In genomic region chr17:52479327-52480086, GRCm38 (mm10) we compare ENCODE assay signal across 18 mouse cellular contexts.
DNase-seq lines count a peak whose midpoint lies in the region; ATAC-seq and TF ChIP-seq lines count a peak whose summit lies in the region.
"Had no signal": no experiment of that assay in that cellular context is flagged by ENCODE, and none has a peak within 500 bp of the region (broad histone marks: within the 10 kb centered on the region; RNA-seq: fewer than 3 reads in every experiment).

No protein-coding gene starts in this region.

- H3K9me3 ChIP-seq in forebrain, embryonic 12.5 days, result no peaks in the 10 kb centered on the region
- no peaks in the 10 kb centered on the region for H3K9me3 ChIP-seq in forebrain, embryonic 15.5 days
- H3K9me3 ChIP-seq in hindbrain, embryonic 12.5 days (replicated peaks), result no peaks in the 10 kb centered on the region
- no peaks in the 10 kb centered on the region for H3K9me3 ChIP-seq in midbrain, embryonic 15.5 days
- H3K9me3 ChIP-seq: embryonic facial prominence, embryonic 15.5 days; stomach, embryonic 15.5 days had no signal

- ATAC-seq in forebrain, embryonic 12.5 days (ENCODE audit: low FRiP score), result peak; percentile 61
- ATAC-seq in forebrain, embryonic 15.5 days (replicated peaks), result no peak
- peak; percentile 46; the same call in 1 of the 2 replicates for ATAC-seq in hindbrain, embryonic 12.5 days (ENCODE audit: low FRiP score)
- peak; percentile 60 for ATAC-seq in midbrain, embryonic 15.5 days (replicated peaks)
- ATAC-seq: intestine, postnatal 0 days; liver, postnatal 0 days had no signal

- H3K36me3 ChIP-seq in forebrain, embryonic 12.5 days (replicated peaks), result no peaks in the 10 kb centered on the region
- no peaks in the 10 kb centered on the region for H3K36me3 ChIP-seq in forebrain, embryonic 15.5 days
- H3K36me3 ChIP-seq in hindbrain, embryonic 12.5 days, result no peaks in the 10 kb centered on the region
- H3K36me3 ChIP-seq in midbrain, embryonic 15.5 days (replicated peaks), result no peaks in the 10 kb centered on the region
- H3K36me3 ChIP-seq: embryonic facial prominence, embryonic 15.5 days; stomach, embryonic 15.5 days had no signal

- TF ChIP-seq POLR2A in brain, embryonic 14.5 days (IDR thresholded peaks at IDR 0.05; ENCODE audit: borderline replicate concordance, extremely low read depth, insufficient read depth, insufficient read length, poor library complexity, severe bottlenecking), result no peak

- no peak overlapping the region for H3K27ac ChIP-seq in forebrain, embryonic 12.5 days
- no peak overlapping the region for H3K27ac ChIP-seq in forebrain, embryonic 15.5 days (replicated peaks)
- no peak overlapping the region for H3K27ac ChIP-seq in hindbrain, embryonic 12.5 days
- no peak overlapping the region for H3K27ac ChIP-seq in midbrain, embryonic 15.5 days
- H3K27ac ChIP-seq: embryonic facial prominence, embryonic 15.5 days; stomach, embryonic 15.5 days had no signal

- no peak overlapping the region for H3K4me3 ChIP-seq in forebrain, embryonic 12.5 days (replicated peaks)
- no peak overlapping the region for H3K4me3 ChIP-seq in forebrain, embryonic 15.5 days
- H3K4me3 ChIP-seq in hindbrain, embryonic 12.5 days, result no peak overlapping the region
- H3K4me3 ChIP-seq in midbrain, embryonic 15.5 days, result no peak overlapping the region
- H3K4me3 ChIP-seq: embryonic facial prominence, embryonic 15.5 days; stomach, embryonic 15.5 days had no signal

- no peak overlapping the region for H3K4me2 ChIP-seq in forebrain, embryonic 12.5 days
- H3K4me2 ChIP-seq in forebrain, embryonic 15.5 days (replicated peaks), result no peak overlapping the region
- no peak overlapping the region for H3K4me2 ChIP-seq in hindbrain, embryonic 12.5 days (replicated peaks)
- H3K4me2 ChIP-seq in midbrain, embryonic 15.5 days, result no peak overlapping the region
- H3K4me2 ChIP-seq: embryonic facial prominence, embryonic 15.5 days; stomach, embryonic 15.5 days had no signal

- no peak for TF ChIP-seq CTCF in brain, embryonic 14.5 days (IDR thresholded peaks at IDR 0.05; ENCODE audit: borderline replicate concordance, extremely low read depth, insufficient read depth, insufficient read length)

- peaks cover 14% of the 10 kb centered on the region for H3K4me1 ChIP-seq in forebrain, embryonic 12.5 days
- H3K4me1 ChIP-seq in forebrain, embryonic 15.5 days, result no peaks in the 10 kb centered on the region
- H3K4me1 ChIP-seq in hindbrain, embryonic 12.5 days, result 0 out of 2 replicates have a peak, but pooled peaks cover 3% of the 10 kb centered on the region
- peaks cover 9% of the 10 kb centered on the region; the same call in 1 of the 2 replicates for H3K4me1 ChIP-seq in midbrain, embryonic 15.5 days
- H3K4me1 ChIP-seq: embryonic facial prominence, embryonic 15.5 days; stomach, embryonic 15.5 days had no signal

- DNase-seq in brain, embryonic 14.5 days (ENCODE audit: low read depth), result peak; percentile 41
- no peak for DNase-seq in left cerebral cortex, adult 11 months (ENCODE audit: low spot score)
- no peak for DNase-seq in spleen, adult 18-20 months
- DNase-seq in cerebellum, adult 8-10 months, result no peak
- DNase-seq: adrenal gland, adult 8-10 months; cerebellum, adult 18-20 months; heart, adult 18-20 months; heart, postnatal 4 days; liver; liver, postnatal 0 days; thymus, adult 2 months had no signal

- H3K9ac ChIP-seq in forebrain, embryonic 12.5 days, result no peak overlapping the region
- no peak overlapping the region for H3K9ac ChIP-seq in forebrain, embryonic 15.5 days (replicated peaks)
- no peak overlapping the region for H3K9ac ChIP-seq in hindbrain, embryonic 12.5 days
- H3K9ac ChIP-seq in midbrain, embryonic 15.5 days, result no peak overlapping the region
- H3K9ac ChIP-seq: embryonic facial prominence, embryonic 15.5 days; liver, postnatal 0 days; stomach, embryonic 15.5 days had no signal

- no peaks in the 10 kb centered on the region for H3K27me3 ChIP-seq in forebrain, embryonic 12.5 days
- H3K27me3 ChIP-seq in forebrain, embryonic 15.5 days, result no peaks in the 10 kb centered on the region
- no peaks in the 10 kb centered on the region for H3K27me3 ChIP-seq in hindbrain, embryonic 12.5 days
- H3K27me3 ChIP-seq in midbrain, embryonic 15.5 days (replicated peaks), result no peaks in the 10 kb centered on the region
- H3K27me3 ChIP-seq: embryonic facial prominence, embryonic 15.5 days; stomach, embryonic 15.5 days had no signal

- WGBS in forebrain, embryonic 12.5 days, result 44% methylated on average over 7 of the region's 7 CpGs
- WGBS in forebrain, embryonic 15.5 days, result 57% methylated on average over 7 of the region's 7 CpGs
- 36% methylated on average over 7 of the region's 7 CpGs for WGBS in hindbrain, embryonic 12.5 days
- WGBS in midbrain, embryonic 15.5 days, result 28% methylated on average over 7 of the region's 7 CpGs
